Mouse (Mus musculus) megakaryocyte, embryonic 14.5 days (primary cell): ENCODE results near the gene Asb16.

Experiments used
- FLI1 ChIP-seq: IDR thresholded peaks from 2 replicates; pipeline ENCODE4 v1.6.1; 2012; ENCODE audit warnings: low read length, inconsistent platforms, mixed read lengths
- GATA1 ChIP-seq: IDR thresholded peaks from 3 replicates; pipeline ENCODE4 v1.6.1; 2012; ENCODE audit warnings: mixed read lengths, low read length, inconsistent platforms, borderline replicate concordance

DNA sequence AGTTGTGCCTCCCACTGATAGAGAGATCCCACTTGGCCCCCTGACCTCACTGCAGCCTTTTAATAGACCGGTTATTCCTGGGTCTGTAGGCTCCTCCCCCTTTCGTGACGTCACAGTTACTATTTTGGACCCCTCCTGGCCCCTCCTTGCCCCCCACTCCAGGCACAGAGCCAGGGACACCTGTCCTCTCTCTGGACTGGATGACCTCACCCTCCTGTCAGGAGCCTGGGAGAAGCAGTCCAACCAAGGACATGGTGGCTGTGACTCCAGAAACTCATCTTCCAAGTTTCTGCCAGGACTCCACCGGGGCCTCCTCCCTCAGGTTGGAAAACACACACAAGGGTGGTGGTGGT lies 48.6 kb upstream of the Asb16 start:
- TF ChIP-seq GATA1 (no peak), FLI1 (no peak)
